8 mouse cellular contexts compared by ENCODE assay signal in the genomic region with DNA sequence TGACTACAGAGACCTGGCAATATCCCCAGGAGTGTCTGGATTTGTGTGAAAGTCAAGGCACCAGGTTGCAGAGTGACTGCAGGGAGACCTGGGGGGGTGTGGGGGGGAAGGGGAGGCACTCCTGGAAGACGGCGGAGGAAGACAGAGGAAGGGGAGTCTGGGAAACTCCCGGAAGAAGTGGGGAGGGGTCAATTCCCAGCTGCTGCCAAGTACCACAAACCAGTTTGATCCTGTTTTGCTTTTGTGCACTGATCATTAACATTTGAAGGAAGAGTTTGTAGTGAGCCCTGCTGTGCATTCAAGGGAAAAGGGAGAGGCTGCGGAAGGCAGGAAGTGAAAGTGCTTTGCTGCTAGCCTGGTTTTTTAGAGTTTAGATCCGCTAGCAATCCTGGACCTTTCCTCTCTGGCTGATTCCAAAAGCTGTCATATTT. TPM values are rescaled to one million over a fixed set of nuclear protein-coding genes. Genes with fewer than 3 reads are reported as not detected.
DNase-seq lines count a peak whose midpoint lies in the region; ATAC-seq lines count a peak whose summit lies in the region.

No protein-coding gene starts in this region.

- H3K9me3 ChIP-seq in heart, embryonic 10.5 days = no peaks in the 10 kb centered on the region
- no peaks in the 10 kb centered on the region for H3K9me3 ChIP-seq in forebrain, embryonic 16.5 days (ENCODE audit: control insufficient read depth, low read length)
- H3K9me3 ChIP-seq in neural tube, embryonic 12.5 days = no peaks in the 10 kb centered on the region

- peak; percentile 75 for DNase-seq in heart, embryonic 10.5 days (ENCODE audit: low spot score)
- no peak for DNase-seq in heart, adult 8-10 months (ENCODE audit: low spot score)
- peak; percentile 48 for DNase-seq in kidney, postnatal 10 days
- DNase-seq in gastrocnemius, adult 8-10 months (ENCODE audit: low spot score in 2 of 2) = no peak
- no peak for DNase-seq in layer of hippocampus, adult 18-20 months (ENCODE audit: low spot score in 2 of 2)
- DNase-seq in cerebellum, adult 11-12 months = no peak

- ATAC-seq in forebrain, embryonic 16.5 days = peak; percentile 65
- ATAC-seq in neural tube, embryonic 12.5 days (ENCODE audit: low FRiP score, low read depth) = peak; percentile 68

- H3K27ac ChIP-seq in heart, embryonic 10.5 days = peak overlapping the region; percentile 73
- no peak overlapping the region for H3K27ac ChIP-seq in forebrain, embryonic 16.5 days (ENCODE audit: low read length)
- H3K27ac ChIP-seq in neural tube, embryonic 12.5 days = no peak overlapping the region

- H3K27me3 ChIP-seq in heart, embryonic 10.5 days (ENCODE audit: insufficient read depth, poor library complexity, severe bottlenecking) = no peaks in the 10 kb centered on the region; the same call in 1 of the 2 replicates
- H3K27me3 ChIP-seq in forebrain, embryonic 16.5 days (replicated peaks; ENCODE audit: control insufficient read depth, insufficient read depth, low read length) = no peaks in the 10 kb centered on the region
- no peaks in the 10 kb centered on the region for H3K27me3 ChIP-seq in neural tube, embryonic 12.5 days (replicated peaks)

- peak overlapping the region; percentile 24 for H3K4me3 ChIP-seq in heart, embryonic 10.5 days
- H3K4me3 ChIP-seq in forebrain, embryonic 16.5 days (replicated peaks; ENCODE audit: low read length) = no peak overlapping the region
- H3K4me3 ChIP-seq in neural tube, embryonic 12.5 days = no peak overlapping the region

- WGBS in heart, embryonic 10.5 days = 10% methylated on average over 5 of the region's 5 CpGs
- WGBS in forebrain, embryonic 16.5 days = 1% methylated on average over 5 of the region's 5 CpGs
- under 1% methylated on average over 5 of the region's 5 CpGs for WGBS in neural tube, embryonic 12.5 days

- peaks cover 41% of the 10 kb centered on the region for H3K4me1 ChIP-seq in heart, embryonic 10.5 days
- H3K4me1 ChIP-seq in forebrain, embryonic 16.5 days (replicated peaks; ENCODE audit: control insufficient read depth, insufficient read depth, low read length) = peaks cover 21% of the 10 kb centered on the region
- H3K4me1 ChIP-seq in neural tube, embryonic 12.5 days = peaks cover 22% of the 10 kb centered on the region

- H3K4me2 ChIP-seq in forebrain, embryonic 16.5 days (ENCODE audit: low read length) = peak overlapping the region; percentile 38
- H3K4me2 ChIP-seq in neural tube, embryonic 12.5 days (replicated peaks) = peak overlapping the region; percentile 49

- no peaks in the 10 kb centered on the region for H3K36me3 ChIP-seq in heart, embryonic 10.5 days
- no peaks in the 10 kb centered on the region for H3K36me3 ChIP-seq in forebrain, embryonic 16.5 days (ENCODE audit: control insufficient read depth, insufficient read depth)
- H3K36me3 ChIP-seq in neural tube, embryonic 12.5 days = no peaks in the 10 kb centered on the region

- H3K9ac ChIP-seq in forebrain, embryonic 16.5 days (replicated peaks; ENCODE audit: low read depth, low read length) = 0 out of 2 replicates have a peak overlapping the region, but pooled peaks have one; percentile 1
- no peak overlapping the region for H3K9ac ChIP-seq in neural tube, embryonic 12.5 days

RNA-seq across cellular contexts. Expression of gene F2rl1, which starts 9.1 kb away (rescaled TPM):
- 0.23 TPM in 1 of 2 replicates, not detected in the other for polyA plus RNA-seq in heart, embryonic 10.5 days (2016; fragmentation: Nextera tagmentation; extraction: Ambion mirVana)
- under 1 TPM; 0.31 to 0.72 (median 0.66) TPM for total RNA-seq in heart, adult 8-10 months (2022)
- polyA plus RNA-seq in forebrain, embryonic 16.5 days (2015; fragmentation: Nextera tagmentation; extraction: Ambion mirVana) = 0.11 TPM in 1 of 2 replicates, not detected in the other
- 0.11 TPM in 1 of 2 replicates, not detected in the other for polyA plus RNA-seq in neural tube, embryonic 12.5 days (2016; fragmentation: Nextera tagmentation; extraction: Ambion mirVana)
- under 1 TPM; 0.13 to 0.99 (median 0.24) TPM for total RNA-seq in gastrocnemius, adult 8-10 months (2022)
- total RNA-seq in layer of hippocampus, adult 18-20 months (2021) = under 1 TPM; 0.15 to 0.22 TPM

RNA-seq across cellular contexts. Expression of gene S100z, which starts 55.6 kb away (rescaled TPM):
- polyA plus RNA-seq in heart, embryonic 10.5 days (2016; fragmentation: Nextera tagmentation; extraction: Ambion mirVana) = not detected in 2 replicates
- not detected for total RNA-seq in heart, adult 8-10 months (2022)
- not detected in 2 replicates for polyA plus RNA-seq in forebrain, embryonic 16.5 days (2015; fragmentation: Nextera tagmentation; extraction: Ambion mirVana)
- not detected in 2 replicates for polyA plus RNA-seq in neural tube, embryonic 12.5 days (2016; fragmentation: Nextera tagmentation; extraction: Ambion mirVana)
- total RNA-seq in gastrocnemius, adult 8-10 months (2022) = 1 to 10 TPM in 2 of 4 experiments, not detected in 2; 1.2 to 1.6 TPM
- not detected for total RNA-seq in layer of hippocampus, adult 18-20 months (2021)

Comparison
In these comparisons a context has a peak if more than half of its experiments do, and no peak if none do; other contexts are left out.
1. DNase-seq: peak in heart, embryonic 10.5 days (single experiment) and kidney, postnatal 10 days (single experiment); none in heart, adult 8-10 months (single experiment), gastrocnemius, adult 8-10 months (0 of 2), layer of hippocampus, adult 18-20 months (0 of 2) and cerebellum, adult 11-12 months (single experiment).